Mouse (Mus musculus) brown adipose tissue, adult 24 weeks (tissue): ENCODE data around the gene Ptchd4. TPM values are rescaled to one million over a fixed set of nuclear protein-coding genes. Genes with fewer than 3 reads are reported as not detected.

Source experiments
- H3K27ac ChIP-seq: fragments of 200-500 bp; replicated peaks from 2 replicates; pipeline ENCODE4 v1.5.1; 2012; ENCODE audit warnings: low read depth, mild to moderate bottlenecking, low read length
- H3K4me1 ChIP-seq: fragments of 200-500 bp; 2 replicates; pipeline ENCODE4 v1.6.1; 2012; ENCODE audit warnings: low read length, mixed read lengths; ENCODE audit not compliant: control insufficient read depth, insufficient read depth, insufficient read length
- H3K4me3 ChIP-seq: fragments of 200-500 bp; 2 replicates; pipeline ENCODE4 v1.5.1; 2012; ENCODE audit warnings: low read depth, mild to moderate bottlenecking, low read length, moderate library complexity; ENCODE audit not compliant: insufficient read depth
- polyA plus RNA-seq: library from polyadenylated mRNA; stranded (reverse); fragments of >200 nt; gene quantifications from 2 replicates; pipeline ENCODE4 v1.2.4, GENCODE M21; 2012; ENCODE audit not compliant: missing spikeins, insufficient read depth, insufficient read length

Ptchd4 gene
- polyA plus RNA-seq, 1 experiment: not detected

- Histone ChIP-seq H3K27ac (no peak overlapping the region), H3K4me1 (no peaks in the 10 kb centered on the region), H3K4me3 (no peak overlapping the region)
These were observed 233.8 kb downstream of the Ptchd4 start for GRCm38 (mm10) chr17:42549578-42549977.
